Mouse (Mus musculus): ENCODE measurements around the gene Ociad1. TPM values are rescaled to one million over a fixed set of nuclear protein-coding genes. Genes with fewer than 3 reads are reported as not detected.

Ociad1 gene
- 100 to 1,000 TPM; 463 to 472 TPM for total RNA-seq (2021)
- long read RNA-seq, experiment 1, transcript Ociad1-204 (8 exons, 1,139 nt) = minor isoform, 5 of 64 reads
- long read RNA-seq, experiment 1, transcript Ociad1-202 (8 exons, 1,311 nt) = minor isoform, 13 of 64 reads
- long read RNA-seq, experiment 1, transcript Ociad1-201 (9 exons, 1,523 nt) = major isoform, 16 of 64 reads
- long read RNA-seq, experiment 1, partial matches to known transcripts = 1 of 64 reads
- long read RNA-seq, experiment 1, other reads (novel, unspliced or antisense) = 29 of 64 reads
- long read RNA-seq, experiment 2, transcript Ociad1-204 (8 exons, 1,139 nt) = minor isoform, 6 of 87 reads
- long read RNA-seq, experiment 2, transcript Ociad1-202 (8 exons, 1,311 nt) = minor isoform, 20 of 87 reads
- long read RNA-seq, experiment 2, transcript Ociad1-201 (9 exons, 1,523 nt) = major isoform, 22 of 87 reads
- long read RNA-seq, experiment 2, partial matches to known transcripts = 2 of 87 reads
- long read RNA-seq, experiment 2, other reads (novel, unspliced or antisense) = 37 of 87 reads

DNA sequence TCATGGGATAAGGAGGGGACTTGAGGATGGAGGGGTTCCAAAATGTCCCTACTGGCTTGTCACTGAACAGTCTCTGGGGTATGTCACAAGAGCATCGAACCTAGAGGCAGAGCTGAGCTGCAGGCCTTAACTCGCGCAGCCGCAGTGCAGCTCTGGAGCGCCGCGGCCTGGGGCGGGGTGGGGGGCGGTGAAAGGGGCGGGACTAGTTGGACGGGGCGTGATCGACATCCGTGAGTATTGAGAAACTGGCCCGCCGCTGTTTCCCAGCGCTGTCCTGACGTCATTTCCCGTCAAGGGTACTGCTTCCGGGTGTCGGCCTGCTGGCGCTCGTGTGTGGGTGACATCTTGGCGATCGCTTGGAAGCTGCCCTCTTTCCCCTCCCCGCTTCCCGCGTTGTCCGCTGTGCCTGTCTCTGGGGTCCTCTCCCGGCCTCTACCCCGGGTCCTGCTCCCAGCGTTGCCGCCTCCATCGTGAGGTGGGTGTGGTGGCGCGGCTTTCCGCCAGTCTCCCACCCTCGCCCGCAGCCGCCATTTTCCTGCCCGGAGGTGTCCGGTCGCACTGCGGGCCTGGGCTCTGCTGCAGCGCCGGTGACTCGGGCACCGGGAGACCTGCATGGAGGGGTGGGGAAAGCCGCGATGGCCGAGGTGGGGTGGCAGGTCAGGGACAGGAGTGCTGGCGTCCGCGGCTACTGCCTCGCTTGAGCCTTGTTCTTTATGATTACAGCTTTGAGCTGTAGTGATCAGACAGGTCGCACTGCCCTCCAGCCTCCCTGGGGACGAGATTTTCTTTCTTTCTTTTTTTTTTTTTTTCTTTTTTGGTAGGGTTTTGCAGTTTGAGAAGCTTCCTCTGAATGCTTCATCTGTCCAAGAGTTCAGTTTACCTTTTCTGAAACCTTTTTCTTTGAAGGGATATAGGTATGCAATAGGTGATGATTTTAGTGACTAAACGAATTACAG is at the start of gene Ociad1:
TSS of gene Ociad1 (plus strand) at position 283 of the 956 bp plus-strand sequence.
- peak; percentile 95 for DNase-seq (ENCODE audit: low spot score in 2 of 2)
- peak; percentile 50 for TF ChIP-seq CTCF (conservative IDR thresholded peaks at IDR 0.05)
- Histone ChIP-seq H3K27ac (peak within 1 kb of the TSS; percentile 96), H3K4me3 (peak within 1 kb of the TSS; percentile 94)

DNA sequence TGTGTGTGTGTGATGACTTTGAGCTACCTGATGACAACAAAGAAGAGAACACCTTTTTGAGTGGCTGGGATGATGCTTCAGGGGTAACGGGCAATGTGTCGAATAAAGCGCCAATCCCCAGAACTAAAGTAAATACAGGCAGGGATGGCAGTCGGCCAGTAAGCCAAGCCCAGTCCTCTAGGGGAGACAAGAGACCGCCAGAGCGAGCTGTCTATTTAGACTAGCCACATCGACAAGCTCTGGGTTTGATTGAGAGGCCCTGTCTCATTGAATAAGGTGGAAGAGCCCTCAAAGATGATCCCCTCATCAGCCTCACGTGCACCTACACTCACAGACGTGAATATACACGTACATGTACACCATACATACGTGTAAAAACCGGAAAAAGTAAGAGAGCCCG is 48.2 kb upstream of the Ociad1 start:
- no peak overlapping the region for H3K4me3 ChIP-seq
- DNase-seq (ENCODE audit: low spot score in 2 of 2) = no peak
- no peak for TF ChIP-seq CTCF (conservative IDR thresholded peaks at IDR 0.05)
- no peak overlapping the region for H3K27ac ChIP-seq

DNA sequence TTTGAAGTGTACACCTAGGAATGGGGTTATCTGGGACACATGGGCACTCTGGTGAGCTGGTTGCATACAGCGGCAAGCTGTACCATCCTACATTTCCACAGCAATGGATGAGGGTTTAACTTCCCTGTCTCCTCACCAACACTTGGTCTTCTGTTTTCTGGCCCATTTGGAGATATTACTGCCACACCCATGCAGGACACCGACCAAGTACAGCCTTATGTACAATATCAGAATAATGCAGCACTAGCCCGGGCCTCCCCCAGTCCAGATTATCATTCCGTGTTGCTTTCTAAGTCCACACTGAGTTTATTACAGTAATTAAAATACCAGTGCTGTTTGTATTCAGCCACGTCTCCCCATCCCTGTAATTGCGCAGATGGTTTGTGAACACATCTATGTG is 46.2 kb upstream of the Ociad1 start:
- no peak overlapping the region for H3K4me3 ChIP-seq
- DNase-seq (ENCODE audit: low spot score in 2 of 2) = no peak
- no peak overlapping the region for H3K27ac ChIP-seq
- TF ChIP-seq CTCF (conservative IDR thresholded peaks at IDR 0.05) = no peak

DNA sequence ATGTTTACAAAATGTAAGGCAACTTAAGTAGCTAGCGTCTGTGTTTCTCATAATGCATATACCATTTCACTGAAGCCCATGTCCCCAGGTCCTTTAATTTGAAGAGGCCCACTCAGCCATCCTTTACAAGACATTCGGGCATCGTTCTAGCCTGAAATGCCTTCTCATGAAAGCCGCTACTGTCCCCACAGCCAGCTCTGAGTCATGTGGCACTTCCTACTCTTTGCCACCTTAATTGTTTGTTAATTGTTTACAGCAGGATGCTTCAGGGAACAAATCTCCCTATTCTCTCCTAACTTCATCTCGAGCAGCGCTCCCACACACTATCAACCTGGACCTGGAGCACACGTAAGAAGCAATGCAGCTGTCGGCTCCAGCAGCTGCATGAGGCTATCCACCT is 44.4 kb upstream of the Ociad1 start:
- DNase-seq (ENCODE audit: low spot score in 2 of 2) = no peak
- TF ChIP-seq CTCF (conservative IDR thresholded peaks at IDR 0.05) = no peak
- peak overlapping the region; percentile 59; the same call in 1 of the 2 replicates for H3K27ac ChIP-seq
- H3K4me3 ChIP-seq = no peak overlapping the region

DNA sequence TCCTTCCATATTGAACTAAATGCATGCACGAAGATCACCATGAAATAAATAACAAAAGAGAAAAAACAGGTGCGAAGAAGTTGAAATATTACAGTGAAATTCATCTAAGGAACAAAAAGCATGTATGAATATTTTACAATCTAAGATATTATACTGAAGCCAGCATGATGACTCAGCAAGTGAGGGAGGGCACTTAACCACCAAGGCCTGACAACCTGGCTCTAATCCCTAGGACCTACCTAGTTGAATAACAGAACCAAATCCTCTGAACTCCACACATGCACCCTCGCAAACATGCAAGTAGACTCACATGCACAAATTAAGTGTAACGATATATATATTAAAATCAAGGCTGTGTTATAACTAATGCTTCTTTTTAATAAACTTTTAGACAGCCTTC is 43.2 kb upstream of the Ociad1 start:
- Histone ChIP-seq H3K4me3 (no peak overlapping the region), H3K27ac (peak overlapping the region; percentile 59; the same call in 1 of the 2 replicates)
- no peak for DNase-seq (ENCODE audit: low spot score in 2 of 2)
- TF ChIP-seq CTCF (conservative IDR thresholded peaks at IDR 0.05) = no peak

DNA sequence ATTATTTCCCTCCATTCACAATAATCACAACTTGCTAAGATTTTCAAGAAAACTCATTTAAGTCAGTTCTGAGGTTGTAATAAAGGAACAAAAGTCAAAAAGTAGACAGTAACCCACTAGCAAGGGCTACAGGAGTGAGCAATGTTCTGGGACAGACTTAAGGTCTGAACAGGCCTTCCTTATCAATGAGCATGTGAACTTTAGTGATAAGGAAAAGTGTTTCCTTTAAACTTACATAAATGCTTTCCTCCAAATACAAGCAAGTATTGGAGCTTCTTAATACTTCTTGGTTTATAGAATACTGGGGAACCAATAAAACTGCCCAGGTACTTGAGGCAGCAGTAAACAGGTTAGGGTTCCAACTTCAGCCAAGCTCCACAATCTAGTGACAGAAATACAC is 39.8 kb upstream of the Ociad1 start:
- no peak overlapping the region for H3K4me3 ChIP-seq
- no peak for DNase-seq (ENCODE audit: low spot score in 2 of 2)
- no peak overlapping the region for H3K27ac ChIP-seq
- no peak for TF ChIP-seq CTCF (conservative IDR thresholded peaks at IDR 0.05)

DNA sequence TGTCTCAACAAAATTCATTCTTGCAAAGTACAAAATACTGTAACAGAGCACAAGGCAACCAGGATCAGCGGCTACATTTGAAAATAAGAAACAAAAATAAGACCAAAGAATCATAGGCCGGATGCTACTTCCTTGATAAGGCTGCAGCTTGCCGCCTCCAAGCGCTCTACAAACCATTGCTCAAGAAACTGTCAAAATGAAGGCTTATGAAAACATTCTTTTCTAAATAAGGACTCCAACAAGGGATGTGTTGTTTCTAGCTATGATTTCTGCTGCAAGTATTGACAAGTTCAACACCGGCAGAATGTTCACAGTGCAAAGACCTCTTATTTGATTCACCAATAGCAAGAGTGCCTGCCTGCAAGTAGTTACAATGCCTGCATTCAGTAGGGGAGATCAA is 37.9 kb upstream of the Ociad1 start:
- DNase-seq (ENCODE audit: low spot score in 2 of 2) = no peak
- TF ChIP-seq CTCF (conservative IDR thresholded peaks at IDR 0.05) = no peak
- peak overlapping the region; percentile 95 for H3K4me3 ChIP-seq
- H3K27ac ChIP-seq = peak overlapping the region; percentile 93

DNA sequence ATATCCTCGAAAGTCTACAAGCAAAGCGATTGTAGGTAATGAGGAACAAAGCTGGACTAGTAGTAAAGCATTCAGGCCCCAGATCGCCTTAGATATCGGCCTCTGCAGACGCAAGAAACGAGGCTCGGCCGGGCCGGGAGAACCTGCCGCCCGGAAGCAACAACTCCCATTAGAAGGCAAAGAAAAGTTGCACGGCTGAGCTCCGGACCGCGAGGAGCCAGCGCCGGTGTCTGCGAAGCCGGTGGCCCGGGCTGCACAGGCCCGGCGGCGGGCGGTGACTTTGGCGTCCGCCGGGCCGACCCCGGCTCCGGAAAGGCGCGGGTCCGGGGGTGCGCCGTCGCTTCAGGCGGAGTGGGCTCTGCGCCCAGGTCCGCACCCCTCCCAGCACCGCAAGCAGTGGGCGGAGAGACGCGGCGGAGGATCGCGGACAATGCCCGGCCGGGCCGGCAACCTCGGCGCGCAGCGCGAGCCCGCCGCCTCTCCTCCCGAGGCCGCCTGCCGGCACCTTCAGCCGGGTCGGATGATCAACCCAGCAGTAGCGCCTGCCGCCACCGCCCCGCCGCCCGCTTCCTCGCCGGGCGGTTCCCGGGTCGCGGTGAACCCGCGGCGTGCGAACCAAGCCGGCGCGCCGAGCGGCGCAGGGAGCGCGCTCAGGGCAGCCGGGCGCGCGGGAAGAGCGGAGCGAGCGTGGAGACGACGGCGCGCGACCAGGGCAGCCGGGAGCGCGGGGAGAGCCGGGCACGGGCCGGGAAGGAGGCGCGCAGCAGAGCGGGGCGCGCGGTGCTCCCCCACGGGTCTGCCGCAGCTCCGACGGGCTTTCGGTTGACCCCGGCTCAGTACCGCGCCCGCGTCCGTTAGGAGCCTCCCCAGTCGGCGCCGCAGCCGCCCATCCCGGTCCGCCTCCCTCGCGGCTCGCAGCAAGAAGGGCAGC is 37.0 kb upstream of the Ociad1 start:
- H3K27ac ChIP-seq = peak overlapping the region; percentile 93
- DNase-seq (ENCODE audit: low spot score in 2 of 2) = peak; percentile 46 to 62
- no peak for TF ChIP-seq CTCF (conservative IDR thresholded peaks at IDR 0.05)
- H3K4me3 ChIP-seq = peak overlapping the region; percentile 95

DNA sequence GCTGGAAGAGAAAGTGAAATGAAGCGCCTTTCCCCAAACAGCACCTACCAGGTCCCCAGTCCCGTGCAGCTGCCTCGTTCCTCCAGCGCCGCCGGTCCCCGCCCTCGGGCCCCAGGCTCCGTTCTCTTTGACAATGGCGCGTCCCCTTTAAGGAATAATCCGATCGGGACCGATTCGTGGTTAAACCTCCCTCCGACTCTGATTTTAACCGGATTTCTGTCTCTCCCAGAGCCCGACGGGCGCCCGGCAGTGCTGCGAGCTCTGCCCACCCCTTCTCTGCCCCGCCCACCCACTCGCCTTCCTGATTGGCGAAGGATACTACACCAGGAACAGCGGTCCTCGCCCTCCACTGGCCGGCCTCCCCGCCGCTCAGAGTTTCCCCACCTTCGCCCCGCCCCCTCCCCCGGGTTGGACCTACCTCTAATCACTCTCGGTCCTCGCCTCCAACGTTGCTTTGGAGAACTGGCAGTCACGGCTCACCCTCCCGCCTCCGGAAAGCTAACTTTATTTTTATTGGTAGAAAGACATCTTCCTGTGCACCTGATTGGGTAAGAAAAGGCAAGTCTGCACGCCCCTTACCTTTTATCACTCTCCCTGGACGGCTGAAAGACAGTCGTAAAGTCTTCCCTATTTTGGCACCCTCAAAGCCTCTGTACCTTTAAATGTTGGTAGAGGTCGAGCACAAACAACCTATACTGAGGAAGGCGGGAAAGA is 36.1 kb upstream of the Ociad1 start, which contains the start of gene Fryl:
TSS of gene Fryl (minus strand) at position 268 of the 714 bp plus-strand sequence.
- peak; percentile 90 to 97 for DNase-seq (ENCODE audit: low spot score in 2 of 2)
- H3K4me3 ChIP-seq = peak within 1 kb of the TSS; percentile 95
- no peak for TF ChIP-seq CTCF (conservative IDR thresholded peaks at IDR 0.05)
- peak within 1 kb of the TSS; percentile 93 for H3K27ac ChIP-seq

DNA sequence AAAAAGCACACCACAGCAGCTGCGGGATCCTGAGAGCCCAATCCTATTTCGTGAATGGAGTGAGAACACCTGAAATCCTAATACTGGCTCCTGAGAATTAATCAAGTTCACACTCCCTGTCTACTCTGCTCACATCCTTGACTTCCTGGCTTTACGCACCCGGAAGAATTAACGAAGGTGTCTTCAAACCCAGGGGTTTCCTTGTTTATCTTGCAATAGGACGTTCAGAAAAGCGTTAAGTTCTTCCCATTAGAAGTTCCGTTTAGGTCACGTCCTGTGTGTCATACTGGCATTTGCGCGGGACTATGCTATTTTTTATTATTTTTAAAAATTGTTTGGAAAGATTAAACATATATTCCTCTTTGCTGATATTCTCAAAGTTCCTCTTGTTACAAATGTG is 35.5 kb upstream of the Ociad1 start:
- Histone ChIP-seq H3K27ac (peak overlapping the region; percentile 72), H3K4me3 (peak overlapping the region; percentile 62)
- no peak for DNase-seq (ENCODE audit: low spot score in 2 of 2)
- TF ChIP-seq CTCF (conservative IDR thresholded peaks at IDR 0.05) = peak; percentile 36; the same call in 1 of the 2 replicates

DNA sequence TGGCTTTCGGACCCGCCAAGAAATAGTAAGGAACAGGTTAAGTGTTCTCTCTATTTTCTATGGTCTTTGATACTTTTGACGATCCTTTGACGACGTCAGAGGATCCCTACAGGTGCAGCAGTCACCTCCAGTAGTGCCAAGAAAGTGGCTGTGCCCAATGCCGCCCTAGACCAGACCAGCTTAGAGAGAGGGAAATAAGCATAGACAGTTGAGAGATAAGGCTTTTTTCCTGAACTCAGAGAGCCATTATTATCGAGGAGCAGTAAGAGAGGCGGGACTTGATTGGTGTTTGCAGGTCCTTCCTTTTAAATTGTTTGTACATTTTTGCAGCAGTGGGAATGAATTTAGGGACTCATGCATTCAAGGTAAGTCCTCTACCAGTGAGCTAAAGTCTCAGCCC is 34.9 kb upstream of the Ociad1 start:
- no peak overlapping the region for H3K4me3 ChIP-seq
- TF ChIP-seq CTCF (conservative IDR thresholded peaks at IDR 0.05) = no peak
- no peak for DNase-seq (ENCODE audit: low spot score in 2 of 2)
- no peak overlapping the region for H3K27ac ChIP-seq
